Mouse (Mus musculus) neural tube, embryonic 10.5 days (tissue): ENCODE results near the gene Gm45713.

Experiments used
- DNase-seq: peaks from one replicate; pipeline ENCODE4 v3.0.0-alpha.2; 2017; ENCODE audit warnings: low spot score; ENCODE audit errors: extremely low spot score

Gene Gm45713

GRCm38 (mm10) chr7:45144368-45145174 lies 8.5 kb upstream of the Gm45713 start:
- no peak for DNase-seq

DNA sequence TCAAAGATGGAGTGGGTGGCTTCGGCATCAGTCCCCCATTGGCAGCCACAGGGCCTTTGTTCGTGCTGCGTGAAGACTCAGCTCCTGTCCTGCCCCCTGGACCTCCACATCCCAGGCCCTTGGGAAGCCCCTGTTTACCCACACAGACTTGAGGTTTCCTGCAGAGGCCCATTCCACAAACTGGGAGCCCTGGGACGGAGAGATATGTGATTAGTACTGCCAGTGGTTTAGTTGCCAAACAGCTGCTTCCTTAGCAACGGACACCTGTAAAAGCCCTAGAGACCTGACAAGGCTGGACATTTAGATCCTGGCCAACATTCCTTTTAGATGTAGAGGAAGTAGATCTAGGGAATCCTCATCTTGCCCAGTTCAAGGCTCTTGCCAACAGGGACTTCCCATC lies 5.9 kb upstream of the Gm45713 start:
- DNase-seq, result no peak

DNA sequence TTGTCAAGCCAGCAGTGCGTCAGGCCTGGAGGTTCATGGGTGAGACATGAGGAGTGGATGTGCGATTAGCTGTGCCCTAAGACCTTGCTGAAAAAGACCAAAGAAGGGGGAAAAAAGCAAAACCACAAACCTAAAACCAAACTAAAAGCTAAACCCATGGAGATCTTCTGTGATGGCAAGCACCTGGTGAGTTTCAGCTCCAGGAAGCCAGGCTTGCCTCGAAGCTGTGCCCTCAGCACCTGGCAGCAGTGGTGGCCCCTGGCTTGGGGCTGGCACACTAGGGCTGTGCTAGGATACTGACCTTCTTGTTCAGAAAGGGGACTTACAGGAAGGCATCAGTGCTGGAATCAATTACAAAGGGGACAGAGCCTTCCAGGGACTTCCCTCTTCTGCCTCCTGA lies 5.3 kb upstream of the Gm45713 start:
- no peak for DNase-seq

GRCm38 (mm10) chr7:45139904-45140723 lies 4.1 kb upstream of the Gm45713 start:
- no peak for DNase-seq

DNA sequence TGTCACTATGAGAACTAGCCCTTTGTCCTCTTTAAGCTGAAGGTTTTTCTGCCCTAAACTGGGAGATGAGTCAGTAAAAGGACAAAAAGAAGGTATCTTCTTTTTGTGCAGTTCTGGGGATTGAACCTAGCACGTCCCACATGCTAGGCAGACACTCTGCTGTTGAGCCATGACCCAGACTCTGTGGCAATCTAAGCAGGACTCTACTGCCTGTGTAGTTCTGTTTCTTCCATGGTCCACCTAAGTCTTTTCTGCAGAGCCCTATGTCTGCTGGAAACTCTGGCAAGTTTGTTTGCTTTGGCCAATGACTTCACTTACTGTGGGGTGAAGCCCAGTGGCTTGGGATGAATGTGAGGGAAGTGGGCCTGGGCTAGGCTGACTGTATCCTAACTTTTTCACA lies 2.4 kb upstream of the Gm45713 start:
- no peak for DNase-seq

DNA sequence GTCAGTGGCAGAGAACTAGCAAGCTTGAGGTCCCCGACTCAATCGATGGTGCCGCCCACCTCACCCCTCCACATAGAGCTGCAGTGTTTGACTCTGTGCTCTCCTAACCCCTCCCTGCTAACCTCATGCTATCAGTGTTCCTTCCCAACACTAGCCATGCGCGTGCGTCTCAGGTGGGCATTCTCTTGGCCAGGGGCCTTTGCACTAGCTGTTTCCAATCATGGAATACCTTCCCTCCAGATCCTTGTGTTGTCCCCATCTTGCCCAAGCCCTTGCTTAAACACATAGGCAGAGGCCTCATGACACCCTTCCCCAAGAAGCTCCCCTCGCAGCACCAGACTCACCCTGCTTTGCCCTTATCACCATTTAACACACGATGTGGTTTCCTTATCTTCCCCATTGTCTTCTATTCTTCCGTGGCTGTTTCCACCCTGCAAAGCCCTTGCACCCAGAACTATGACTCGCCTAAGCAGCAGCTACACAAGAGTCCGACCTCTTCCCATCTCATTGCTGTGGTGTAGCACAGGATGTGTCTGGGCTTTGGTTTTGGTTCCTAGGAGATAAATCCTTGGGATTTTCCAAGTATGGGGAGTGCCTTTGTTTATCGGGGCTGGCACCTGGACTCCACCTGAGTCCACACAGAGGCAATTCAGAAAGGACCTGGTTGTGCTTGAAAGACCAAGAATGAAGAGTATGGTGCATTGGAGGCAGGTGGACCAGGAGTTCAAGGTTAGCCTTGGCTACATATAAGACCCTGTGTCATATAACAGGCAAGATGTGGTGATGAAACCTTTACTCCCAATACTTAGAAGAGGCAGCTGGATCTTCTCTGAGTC lies 1.4 kb upstream of the Gm45713 start:
- DNase-seq, result no peak

DNA sequence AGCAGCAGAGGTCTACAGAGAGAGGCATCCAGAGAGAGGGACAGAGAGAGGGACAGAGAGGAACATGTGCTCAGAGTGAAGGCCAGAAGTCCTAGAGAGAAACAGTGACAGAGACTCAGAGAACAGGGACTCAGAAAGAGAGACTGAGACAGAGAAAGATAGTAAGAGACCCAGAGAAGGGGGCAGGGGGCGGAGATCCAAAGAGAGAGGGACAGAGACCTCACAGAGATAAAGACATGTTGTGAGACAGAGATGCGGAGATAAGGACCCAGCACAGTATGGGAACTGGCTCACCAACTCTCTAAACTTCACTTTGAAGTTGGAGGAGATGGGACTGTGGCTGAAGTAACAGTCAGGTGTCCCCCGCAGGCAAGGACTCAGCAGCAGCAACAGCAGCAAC lies 661 bp downstream of the Gm45713 start:
- DNase-seq, result no peak

GRCm38 (mm10) chr7:45134544-45135026 lies 1.4 kb downstream of the Gm45713 start:
- no peak for DNase-seq

DNA sequence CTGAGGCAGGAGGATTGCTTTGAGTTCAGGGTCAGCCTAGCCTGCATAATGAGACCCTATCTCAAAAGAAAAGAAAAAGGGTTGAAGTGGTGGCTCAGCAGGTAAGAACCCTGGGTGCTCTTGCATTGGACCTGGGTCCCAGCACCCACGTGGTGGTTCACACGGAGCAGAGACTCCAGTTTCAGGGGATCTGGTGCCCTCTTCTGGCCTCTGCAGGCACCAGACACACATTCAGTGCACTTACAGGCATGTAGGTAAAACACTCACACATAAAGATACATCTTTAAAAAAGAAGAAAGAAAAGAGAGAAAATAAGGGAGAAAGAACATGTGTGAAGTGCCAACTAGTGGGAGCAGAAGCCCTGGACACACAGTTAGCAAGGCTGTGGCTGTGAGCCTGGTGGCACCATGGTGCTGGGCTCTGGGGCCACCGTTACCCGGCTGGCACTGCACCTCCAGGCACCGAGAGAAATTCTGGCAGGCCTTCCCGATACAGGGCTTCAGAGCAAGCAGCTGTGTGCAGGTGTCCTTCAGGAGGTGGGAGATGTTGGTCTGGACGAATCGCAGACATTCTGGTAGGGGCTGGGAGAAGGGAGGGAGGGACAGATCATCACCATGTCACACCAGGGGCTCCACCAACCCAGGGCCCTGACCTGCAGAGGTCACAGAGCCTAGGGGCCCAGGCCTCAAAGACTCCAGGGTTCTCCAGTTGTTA lies 2.4 kb downstream of the Gm45713 start:
- DNase-seq, result no peak

- DNase-seq, result no peak
These were observed 4.2 kb downstream of the Gm45713 start for GRCm38 (mm10) chr7:45131850-45132249.

GRCm38 (mm10) chr7:45129776-45130512 lies 6.1 kb downstream of the Gm45713 start:
- DNase-seq, result no peak

DNA sequence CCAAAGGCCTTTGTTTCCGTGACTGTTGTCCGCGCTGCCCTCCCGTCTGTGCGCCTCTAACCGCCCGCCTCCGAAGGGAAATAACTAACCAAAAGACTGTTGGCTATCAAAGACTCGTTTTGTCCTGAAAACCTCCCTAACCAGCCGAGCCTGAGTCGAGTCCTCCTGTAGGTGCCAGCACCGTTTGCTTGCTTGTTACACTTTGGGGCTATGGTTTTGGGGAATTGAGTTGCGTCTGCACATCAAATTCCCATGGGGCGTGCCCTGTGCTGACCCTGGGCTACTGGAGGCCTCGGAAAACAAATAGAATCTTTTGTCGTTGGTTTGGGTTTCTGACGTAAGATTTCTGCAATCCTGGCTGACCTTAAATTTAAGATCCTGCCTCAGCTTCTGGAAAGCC lies 6.7 kb downstream of the Gm45713 start:
- DNase-seq, result no peak

GRCm38 (mm10) chr7:45128624-45129246 lies 7.3 kb downstream of the Gm45713 start, which contains the start of gene Rpl13a:
Rpl13a (minus strand) TSS chr7:45128761.
- DNase-seq, result peak; percentile 96

- no peak for DNase-seq
These were observed 8.3 kb downstream of the Gm45713 start for GRCm38 (mm10) chr7:45127700-45128224.

DNA sequence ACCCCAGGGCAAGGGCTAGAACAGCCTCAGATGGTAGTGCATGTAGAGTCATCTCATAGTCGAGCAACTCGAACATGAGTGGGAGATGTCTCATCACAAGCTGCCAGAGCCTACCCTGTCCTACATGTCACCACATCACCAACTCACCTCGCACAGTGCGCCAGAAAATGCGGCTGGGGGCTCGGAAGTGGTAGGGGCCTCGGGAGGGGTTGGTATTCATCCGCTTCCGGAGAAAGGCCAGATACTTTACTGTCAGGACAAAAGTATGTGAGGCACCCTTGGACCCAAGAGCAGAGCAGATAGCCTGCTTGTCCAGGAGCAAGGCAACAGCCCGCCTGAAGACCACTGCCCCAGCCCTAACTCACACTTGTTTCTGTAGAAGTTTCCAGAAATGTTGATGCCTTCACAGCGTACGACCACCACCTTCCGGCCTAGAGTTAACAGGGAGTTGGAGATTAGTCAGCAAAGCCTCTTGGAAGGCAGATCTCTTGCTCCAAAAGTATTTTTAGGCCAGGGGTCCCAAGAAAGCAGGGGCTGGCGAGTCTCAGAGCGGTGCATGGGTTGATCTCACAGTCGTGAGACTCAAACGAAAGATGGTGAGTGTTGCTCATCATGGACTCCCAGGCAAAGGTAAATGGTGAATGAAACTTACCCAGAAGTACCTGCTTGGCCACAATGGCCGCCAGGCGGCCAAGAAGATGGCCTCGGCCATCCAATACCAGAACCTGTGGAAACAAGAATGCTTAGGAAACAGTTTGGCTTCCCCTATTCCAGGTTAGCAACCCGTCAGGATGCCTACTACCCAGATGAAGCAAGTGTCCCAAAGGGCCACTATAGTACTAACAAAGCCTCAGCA lies 9.0 kb downstream of the Gm45713 start:
- DNase-seq, result peak; percentile 47

DNA sequence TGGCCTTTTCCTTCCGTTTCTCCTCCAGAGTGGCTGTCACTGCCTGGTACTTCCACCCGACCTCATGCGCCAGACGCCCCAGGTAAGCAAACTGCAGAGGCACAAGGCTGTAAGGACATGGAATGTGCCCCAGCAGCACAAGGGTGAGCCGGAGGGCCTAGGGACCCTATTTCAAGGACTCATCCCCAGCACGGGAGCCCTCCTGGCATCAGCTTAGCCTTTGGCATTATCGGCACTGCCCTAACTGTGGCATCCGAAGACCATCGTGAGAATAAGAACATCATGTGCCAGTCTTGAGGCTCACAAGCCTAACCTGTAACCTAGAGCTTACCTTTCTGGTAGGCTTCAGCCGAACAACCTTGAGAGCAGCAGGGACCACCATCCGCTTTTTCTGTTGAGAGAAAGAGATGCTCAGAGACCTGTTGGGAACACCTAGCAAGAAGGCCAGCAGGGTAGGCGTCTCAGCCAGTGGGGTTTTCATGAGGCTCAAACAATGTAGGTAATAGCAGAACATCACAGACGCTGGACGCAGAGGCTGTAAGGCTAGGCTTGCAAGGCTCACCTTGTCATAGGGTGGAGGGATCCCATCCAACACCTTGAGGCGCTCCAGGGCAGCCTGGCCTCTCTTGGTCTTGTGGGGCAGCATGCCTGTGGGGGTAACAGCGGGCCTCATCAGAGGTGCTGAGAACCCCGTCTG lies 9.7 kb downstream of the Gm45713 start:
- DNase-seq, result no peak

DNA sequence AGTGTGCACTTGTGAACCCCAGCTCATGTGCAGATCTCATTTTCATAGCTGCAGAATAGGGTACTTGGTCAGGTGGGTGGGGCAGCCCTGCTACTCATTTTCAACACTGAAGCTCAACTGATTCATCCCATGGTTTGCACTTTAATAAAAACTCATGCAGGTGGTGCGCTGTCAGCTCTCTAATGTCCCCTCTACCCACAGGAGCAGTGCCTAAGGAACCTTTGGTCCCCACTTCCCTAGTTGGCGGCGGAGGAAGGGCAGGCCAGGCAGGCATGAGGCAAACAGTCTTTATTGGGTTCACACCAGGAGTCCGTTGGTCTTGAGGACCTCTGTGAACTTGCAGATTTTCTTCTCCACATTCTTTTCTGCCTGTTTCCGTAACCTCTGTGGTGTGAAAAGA lies 10.4 kb downstream of the Gm45713 start:
- DNase-seq, result peak; percentile 44

GRCm38 (mm10) chr7:45125144-45125600 lies 10.9 kb downstream of the Gm45713 start:
- peak; percentile 64 for DNase-seq
